Mouse (Mus musculus): Measurements from ENCODE around the gene Mtch2.
"Not testable (repeated sequence)": the region's sequence is repeated elsewhere in the genome, so short reads cannot be mapped to it uniquely, and the experiment has no call there.

Gene Mtch2

DNA sequence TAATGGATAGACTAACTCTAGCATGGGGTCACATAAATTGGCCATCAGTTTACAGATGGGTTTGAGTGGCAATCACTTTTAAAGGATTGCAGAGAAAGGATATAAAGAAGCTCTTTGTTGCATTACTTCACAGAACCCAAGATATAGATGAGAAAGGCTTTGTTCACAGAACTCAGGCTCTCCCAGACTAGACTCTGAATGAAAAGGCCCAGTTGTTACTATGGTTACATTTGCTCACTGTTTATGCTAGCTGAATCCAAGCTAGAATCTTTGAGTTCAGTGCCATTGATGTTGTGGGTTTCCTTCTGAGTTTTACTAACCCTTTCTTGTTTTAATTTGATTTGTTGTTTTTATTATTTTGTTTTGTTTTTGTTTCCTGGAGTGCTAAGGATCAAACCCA is 17.2 kb downstream of the Mtch2 start:
- DNase-seq (ENCODE audit: low read depth) = no peak

- DNase-seq (ENCODE audit: low read depth) = peak; percentile 73
Observed at GRCm38 (mm10) chr2:90866524-90866923, 19.6 kb downstream of the Mtch2 start.

DNA sequence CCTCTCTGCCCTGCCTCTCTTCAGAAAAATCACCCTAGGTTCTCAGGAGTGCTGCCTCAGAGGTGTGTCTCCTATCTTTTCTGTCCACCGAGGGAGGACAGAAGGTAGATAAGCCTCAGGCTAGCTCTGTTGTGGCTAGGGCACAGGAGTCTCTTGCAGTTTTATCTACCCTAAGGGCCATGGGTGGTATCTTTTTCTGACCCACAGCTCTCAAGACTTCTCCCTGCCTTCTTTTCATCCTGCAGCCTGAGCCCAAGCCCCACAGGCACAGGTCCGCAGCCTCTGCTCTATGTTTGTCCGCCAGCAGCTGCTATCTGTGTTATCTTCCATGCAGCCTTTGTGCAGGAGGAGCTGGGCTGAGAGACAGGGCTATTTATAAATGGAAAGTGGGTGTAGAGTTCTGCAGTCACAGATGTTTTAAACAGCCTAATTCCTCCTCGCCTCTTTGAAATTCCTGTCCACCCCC is 23.2 kb downstream of the Mtch2 start:
- no peak for DNase-seq (ENCODE audit: low read depth)

DNA sequence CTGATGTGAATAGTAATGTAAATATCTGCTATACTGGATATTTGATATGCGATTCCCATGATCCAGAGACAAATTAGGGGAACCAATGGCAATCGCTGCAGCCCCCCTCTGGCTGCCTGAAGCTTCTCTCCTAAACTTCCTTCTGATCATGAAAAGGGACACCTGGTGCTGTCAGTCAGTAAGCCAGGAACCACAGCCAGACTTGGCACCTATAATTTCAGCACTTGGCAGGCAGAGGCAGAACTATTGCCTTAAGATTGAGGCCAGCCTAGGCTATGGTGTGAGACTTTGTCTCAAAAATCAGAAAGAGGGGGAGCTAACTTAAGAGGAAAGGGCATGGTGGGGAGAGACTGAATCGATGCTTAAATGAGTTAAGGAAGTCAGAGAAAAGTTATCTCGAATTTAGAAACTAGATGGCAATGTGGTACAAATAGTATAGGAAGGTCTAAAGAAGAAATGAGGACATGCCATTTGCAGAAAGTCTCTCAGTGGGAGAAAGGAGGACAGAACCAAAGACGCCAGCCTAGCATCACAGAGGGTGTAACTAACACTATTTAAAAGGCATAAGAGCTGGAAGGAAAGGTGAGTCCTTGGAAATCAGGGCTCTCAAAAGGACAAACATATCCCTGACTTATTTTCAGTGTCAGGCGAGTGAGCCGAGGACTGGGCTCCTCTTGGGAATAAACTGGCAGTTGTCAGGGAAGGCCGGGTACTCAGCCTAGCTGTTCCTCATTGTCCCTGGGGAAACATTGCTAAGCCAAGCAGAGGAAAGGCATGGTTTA is 24.4 kb downstream of the Mtch2 start:
- no peak for DNase-seq (ENCODE audit: low read depth)

- no peak for DNase-seq (ENCODE audit: low read depth)
Observed at GRCm38 (mm10) chr2:90874025-90874424, 27.1 kb downstream of the Mtch2 start.

DNA sequence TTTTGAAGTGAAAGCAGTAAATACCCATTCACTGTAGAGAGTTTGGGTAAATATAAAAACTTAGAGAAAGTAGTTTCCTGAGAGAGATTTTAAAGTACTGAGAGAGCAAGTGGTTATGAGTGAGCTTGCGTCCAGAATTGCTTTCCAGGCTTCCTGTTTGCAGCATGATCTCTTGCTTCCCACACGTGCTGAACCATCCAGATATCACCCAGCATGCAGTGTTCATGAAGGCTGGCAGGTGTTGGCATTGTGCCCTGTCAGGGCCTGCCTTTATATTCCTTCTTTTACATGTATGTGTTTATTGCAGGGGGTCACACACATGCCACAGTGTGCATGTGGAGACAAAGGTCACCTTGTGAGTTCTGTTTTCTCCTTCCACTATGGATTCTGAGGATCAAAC is 28.3 kb downstream of the Mtch2 start:
- no peak for DNase-seq (ENCODE audit: low read depth)

- no peak for DNase-seq (ENCODE audit: low read depth)
Observed at GRCm38 (mm10) chr2:90877584-90878259, 30.8 kb downstream of the Mtch2 start.

DNA sequence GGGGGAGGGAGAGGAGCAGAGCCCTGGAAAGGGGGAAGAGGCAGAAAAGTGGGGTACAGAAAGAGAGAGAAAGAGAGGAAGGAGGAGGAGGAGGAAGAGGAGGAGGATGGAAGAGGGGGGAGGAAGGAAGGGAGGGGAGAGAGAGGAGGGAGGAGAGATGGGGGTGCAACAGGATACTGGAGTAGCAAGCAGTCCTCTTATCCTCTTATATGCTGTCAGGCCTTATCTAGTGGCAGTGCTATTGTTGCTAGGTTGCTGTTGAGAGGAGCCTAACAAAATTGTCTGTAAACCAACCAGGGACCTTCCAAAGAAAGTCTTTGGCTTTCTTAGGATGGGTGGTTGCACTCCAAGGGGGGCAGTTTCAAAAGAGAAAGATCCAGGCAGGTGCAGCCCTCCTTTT is 32.5 kb downstream of the Mtch2 start:
- DNase-seq (ENCODE audit: low read depth) = no peak

GRCm38 (mm10) chr2:90880144-90880785 is 33.3 kb downstream of the Mtch2 start:
- no peak for DNase-seq (ENCODE audit: low read depth)

DNA sequence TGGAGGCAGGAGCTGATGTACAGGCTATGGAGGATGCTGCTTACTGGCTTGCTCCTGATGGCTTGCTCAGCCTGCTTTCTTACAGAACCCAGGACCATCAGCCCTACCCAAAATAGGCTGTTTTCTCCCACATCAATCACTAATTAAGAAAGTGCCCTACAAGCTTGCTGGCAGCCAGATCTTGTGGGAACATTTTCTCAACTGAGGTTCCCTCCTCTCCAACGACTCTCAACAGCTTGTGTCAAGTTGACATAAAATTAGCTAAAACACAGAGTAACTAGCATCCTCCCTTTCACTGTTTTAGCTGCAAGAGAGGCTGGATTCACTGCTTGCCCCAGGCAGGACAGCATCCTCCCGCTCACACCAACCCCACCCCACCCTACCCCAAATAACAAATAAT is 34.9 kb downstream of the Mtch2 start:
- no peak for DNase-seq (ENCODE audit: low read depth)

DNA sequence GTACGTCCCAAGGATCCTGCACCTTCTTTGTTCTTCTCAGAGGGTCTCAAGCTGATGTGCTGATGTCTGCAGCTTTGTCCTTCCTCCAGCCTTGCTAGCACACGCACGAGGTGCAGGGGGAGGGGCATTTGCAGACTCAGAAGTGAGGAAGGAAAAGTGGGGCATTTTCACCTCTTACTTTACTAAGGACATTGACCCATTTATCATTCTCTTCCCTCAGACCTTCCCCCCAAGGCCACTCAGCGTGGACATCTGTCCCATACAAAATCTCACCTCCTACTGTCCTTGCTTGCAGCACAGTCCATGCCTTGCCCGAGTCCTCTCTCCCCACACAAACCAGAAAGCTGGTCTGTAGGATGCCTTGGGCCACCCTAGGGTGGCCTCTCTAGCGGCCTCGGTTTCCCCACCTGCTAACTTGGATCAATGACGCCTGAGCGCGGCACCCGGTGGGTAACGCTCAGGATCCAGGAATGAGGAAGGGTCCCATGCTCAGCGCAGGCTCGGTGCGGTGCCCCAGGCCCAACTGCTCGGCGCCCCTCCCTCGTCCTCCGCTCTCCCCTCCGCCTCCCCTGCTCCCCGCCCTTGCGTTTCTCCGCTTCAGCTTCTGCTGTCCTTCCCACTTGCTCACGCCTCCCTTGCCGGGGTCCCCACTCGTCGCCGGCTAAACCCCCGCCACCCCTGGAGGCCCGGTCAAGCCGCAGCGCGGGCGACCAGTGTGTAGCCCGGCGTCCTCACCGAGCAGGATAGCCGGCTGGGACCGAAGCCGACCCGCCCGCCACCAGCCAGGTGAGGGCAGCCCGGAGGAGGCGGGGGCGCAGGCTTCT is 38.5 kb downstream of the Mtch2 start, which contains the start of gene C1qtnf4:
C1qtnf4 (plus strand) TSS at position 643 of the 824 bp plus-strand sequence.
- DNase-seq (ENCODE audit: low read depth) = no peak

- no peak for DNase-seq (ENCODE audit: low read depth)
Observed at GRCm38 (mm10) chr2:90886436-90886835, 39.5 kb downstream of the Mtch2 start.

GRCm38 (mm10) chr2:90887627-90888026 is 40.7 kb downstream of the Mtch2 start:
- DNase-seq (ENCODE audit: low read depth) = no peak

- no peak for DNase-seq (ENCODE audit: low read depth)
Observed at GRCm38 (mm10) chr2:90889550-90890548, 42.9 kb downstream of the Mtch2 start.

DNA sequence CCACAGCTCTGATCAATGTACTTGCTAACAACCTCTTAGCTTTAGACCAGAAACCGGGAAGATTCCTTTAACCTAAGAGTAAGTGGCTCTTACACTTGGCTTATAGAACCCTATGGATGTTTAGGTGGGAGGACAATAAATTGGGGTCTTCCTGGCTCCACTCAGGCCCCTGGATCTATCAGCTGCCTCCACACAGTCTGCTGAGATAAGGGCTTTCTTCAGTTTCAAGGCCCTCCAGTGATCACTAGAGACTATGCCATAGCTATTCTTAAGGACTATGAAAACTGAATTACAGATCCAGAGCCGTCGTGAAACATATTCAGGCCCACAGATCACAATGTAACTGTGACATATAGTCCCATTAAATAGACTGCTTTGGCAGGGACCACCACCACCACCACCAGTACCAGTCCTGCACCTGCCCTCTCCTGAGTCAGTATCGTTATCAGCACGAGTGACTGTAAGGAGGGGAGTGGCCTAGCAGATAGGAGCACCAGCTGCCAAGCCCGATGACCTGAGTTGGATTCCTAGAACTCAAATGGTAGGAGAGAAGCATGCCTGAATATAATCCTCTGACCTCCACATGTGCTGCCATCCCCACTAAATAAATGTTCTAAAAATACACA is 46.8 kb downstream of the Mtch2 start:
- no peak for DNase-seq (ENCODE audit: low read depth)

GRCm38 (mm10) chr2:90894299-90894677 is 47.3 kb downstream of the Mtch2 start:
- DNase-seq (ENCODE audit: low read depth) = not testable (repeated sequence)

DNA sequence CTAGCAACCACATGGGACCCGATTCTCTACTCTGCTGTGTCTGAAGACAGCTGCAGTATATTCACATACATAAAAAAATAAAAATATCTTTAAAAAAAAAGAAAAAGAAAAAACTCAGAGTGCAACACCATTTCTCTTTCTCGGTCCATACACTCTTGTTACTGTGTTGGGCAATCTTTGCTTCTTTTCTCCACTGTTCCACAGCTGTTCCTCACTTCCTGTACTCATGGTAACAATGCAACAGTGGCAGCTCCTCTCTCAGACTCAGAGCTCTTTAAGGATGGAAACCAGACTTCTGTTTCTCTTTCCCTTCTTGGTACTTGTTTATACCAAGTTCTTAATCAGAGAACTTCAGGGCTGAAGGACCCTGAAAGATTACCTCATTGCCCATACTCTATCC is 56.4 kb downstream of the Mtch2 start:
- no peak for DNase-seq (ENCODE audit: low read depth)

DNA sequence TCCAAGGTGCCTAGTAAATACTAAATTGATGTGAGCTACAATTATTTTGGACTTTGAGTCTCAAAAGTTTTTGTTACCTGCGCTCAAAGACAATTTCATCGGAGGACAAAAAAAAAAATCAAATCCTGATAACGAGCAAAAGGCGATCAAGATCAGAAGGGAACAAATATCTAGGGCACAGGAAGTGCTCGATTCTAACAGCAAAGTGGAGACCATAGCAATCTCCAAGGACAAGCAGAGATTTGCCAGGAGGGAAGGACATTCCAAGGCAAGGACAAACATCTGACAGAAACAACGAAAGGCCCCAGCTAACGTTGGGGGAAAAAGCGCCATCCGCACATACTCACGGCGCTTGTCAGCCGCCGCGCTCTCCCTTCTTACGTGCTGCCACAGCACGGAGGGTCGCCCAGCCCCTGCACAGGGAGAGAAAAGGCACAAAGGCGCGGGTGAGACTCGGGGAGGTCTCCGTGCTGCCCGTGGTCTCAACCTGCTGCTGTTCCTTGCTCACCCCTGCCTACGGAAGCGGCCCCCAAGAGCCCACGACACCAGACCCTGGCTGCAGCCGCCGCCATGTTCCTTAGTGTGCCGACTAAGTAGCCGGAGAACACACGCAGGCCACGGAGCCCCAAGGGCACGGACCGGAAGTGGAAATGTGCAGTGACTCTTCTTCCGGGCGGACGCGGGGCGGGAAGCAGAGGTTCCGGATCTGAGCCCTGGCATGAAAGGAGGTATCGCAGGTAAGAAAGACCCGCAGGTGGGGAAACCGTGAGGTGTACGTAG is 57.3 kb downstream of the Mtch2 start, which contains the start of the genes Kbtbd4 and Ndufs3:
Kbtbd4 (plus strand) TSS at position 665 of the 780 bp plus-strand sequence.
Ndufs3 (minus strand) TSS at position 752 of the 780 bp plus-strand sequence.
- peak; percentile 88 for DNase-seq (ENCODE audit: low read depth)

DNA sequence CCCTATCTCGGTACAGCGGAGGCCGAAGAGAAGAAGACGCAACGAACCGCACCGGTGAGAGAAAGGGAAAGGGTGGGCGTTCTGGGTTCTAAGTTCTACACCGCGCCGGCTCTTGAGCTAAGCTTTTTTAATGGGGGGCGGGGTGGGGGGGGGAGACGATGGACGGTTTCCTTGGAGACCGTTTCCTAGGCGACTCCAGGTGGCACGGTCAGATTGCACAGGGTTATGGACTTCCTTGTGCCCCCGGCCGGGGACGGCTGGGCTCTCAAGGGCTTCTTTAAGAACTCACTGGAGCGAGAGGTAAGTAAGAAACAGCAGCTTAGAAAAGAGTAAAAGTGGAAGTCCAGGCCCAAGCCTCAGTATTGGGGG is 57.9 kb downstream of the Mtch2 start:
- no peak for DNase-seq (ENCODE audit: low read depth)
